Mouse (Mus musculus) lung, postnatal 25 days (tissue): Measurements from ENCODE around the gene Fmod.
A peak's percentile ranks its signal among the peaks of the same experiment; 100 is the strongest.

Experiments used
- DNase-seq: peaks from one replicate; pipeline ENCODE4 v3.0.0; 2022; ENCODE audit warnings: low spot score

Gene Fmod

GRCm38 (mm10) chr1:134096264-134096934 lies 59.3 kb downstream of the Fmod start:
- DNase-seq = peak; percentile 82

DNA sequence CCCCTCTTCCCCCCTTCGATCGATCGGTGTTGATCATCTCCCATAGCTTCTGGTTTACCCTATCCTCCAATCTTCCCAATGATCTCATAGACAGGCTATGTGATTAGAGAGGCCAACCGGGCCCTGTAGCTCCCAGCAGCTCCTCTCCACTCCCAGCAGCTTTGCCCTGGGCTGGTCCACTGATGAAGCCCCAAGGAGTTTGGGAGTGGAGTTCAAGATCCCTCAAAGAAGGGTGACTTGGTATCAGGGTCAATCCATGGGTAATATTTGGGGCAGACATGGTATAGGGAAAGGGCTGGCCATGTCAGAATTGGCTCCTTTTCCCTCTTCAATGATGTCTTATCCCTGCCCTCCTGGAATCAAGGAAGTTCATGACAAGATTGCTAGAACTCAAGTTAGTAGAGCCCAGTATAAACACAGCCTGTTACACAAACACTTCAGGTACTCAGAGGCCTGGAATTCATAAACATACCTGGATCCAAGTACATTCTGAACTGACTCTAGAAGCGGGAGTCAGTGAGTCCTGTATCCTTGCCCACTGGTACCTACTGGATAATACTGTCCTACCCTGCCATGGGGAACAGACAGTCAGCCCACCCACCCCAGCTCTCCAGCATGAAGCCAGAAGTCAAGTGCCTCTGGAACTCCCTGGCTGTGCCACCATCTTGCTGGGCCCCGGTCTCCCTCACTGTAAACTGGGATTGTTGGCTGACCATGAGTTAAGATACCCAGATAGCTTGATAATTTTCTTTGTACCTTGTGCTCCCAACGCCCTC lies 60.2 kb downstream of the Fmod start:
- peak; percentile 81 for DNase-seq
